Mouse (Mus musculus) testis, adult 2 months (tissue): Measurements from ENCODE around the gene Slc26a9.

Source experiments
- CTCF ChIP-seq: fragments of 200-500 bp; IDR thresholded peaks from 2 replicates; pipeline ENCODE4 v1.5.1; 2012; ENCODE audit warnings: low read depth, mild to moderate bottlenecking, inconsistent platforms, low read length, moderate library complexity; ENCODE audit not compliant: control insufficient read depth, insufficient read depth, insufficient replicate concordance
- POLR2A ChIP-seq: fragments of 200-500 bp; IDR thresholded peaks from 2 replicates; pipeline ENCODE4 v1.6.1; 2012; ENCODE audit warnings: low read depth, mild to moderate bottlenecking, inconsistent platforms, low read length, moderate library complexity; ENCODE audit not compliant: control insufficient read depth

GRCm38 (mm10) chr1:131797202-131797909 is 53.5 kb downstream of the Slc26a9 start, which contains the start of gene Pm20d1:
- TF ChIP-seq CTCF (no peak), POLR2A (no peak)
